Mouse (Mus musculus): Measurements from ENCODE around the gene Dok4.
"Not testable (repeated sequence)": the region's sequence is repeated elsewhere in the genome, so short reads cannot be mapped to it uniquely, and the experiment has no call there.

- TF ChIP-seq CTCF (IDR thresholded peaks at IDR 0.05; ENCODE audit: low read depth); EP300 (optimal IDR thresholded peaks at IDR 0.05): not testable (repeated sequence)
Measured at GRCm38 (mm10) chr8:94854761-94855160, 21.4 kb downstream of the Dok4 start.

Measured in stomach, postnatal 0 days (tissue).